Mouse (Mus musculus) stomach, embryonic 16.5 days (tissue): ENCODE results near the gene Cgnl1. TPM values are rescaled to one million over a fixed set of nuclear protein-coding genes. Genes with fewer than 3 reads are reported as not detected.
A peak's percentile ranks its signal among the peaks of the same experiment; 100 is the strongest.

Experiments
- ATAC-seq: fragments of 200-750 bp; cut with Nextera tagmentation; 2 replicates; pipeline ENCODE4 v1.8.0; 2017; ENCODE audit warnings: moderate number of reproducible peaks, moderate TSS enrichment; ENCODE audit not compliant: insufficient read depth, low FRiP score
- H3K27ac ChIP-seq: fragments of 300-500 bp; sonication (generic); 2 replicates; pipeline ENCODE4 v1.5.1; 2014; ENCODE audit warnings: low read length
- H3K27me3 ChIP-seq: fragments of 300-500 bp; sonication (generic); 2 replicates; pipeline ENCODE4 v1.6.1; 2014; ENCODE audit warnings: low read length, control low read depth, mixed read lengths; ENCODE audit not compliant: control insufficient read depth, insufficient read depth
- H3K36me3 ChIP-seq: fragments of 300-500 bp; sonication (generic); 2 replicates; pipeline ENCODE4 v1.6.1; 2014; ENCODE audit warnings: low read length; ENCODE audit not compliant: control insufficient read depth, insufficient read depth
- H3K4me1 ChIP-seq: fragments of 300-500 bp; sonication (generic); 2 replicates; pipeline ENCODE4 v1.6.1; 2014; ENCODE audit warnings: low read length, control low read depth, mixed read lengths; ENCODE audit not compliant: control insufficient read depth, insufficient read depth
- H3K4me2 ChIP-seq: fragments of 300-500 bp; sonication (generic); 2 replicates; pipeline ENCODE4 v1.6.1; 2014; ENCODE audit warnings: low read depth, low read length, mixed read lengths
- H3K4me3 ChIP-seq: fragments of 300-500 bp; sonication (generic); replicated peaks from 2 replicates; pipeline ENCODE4 v1.5.1; 2014; ENCODE audit warnings: mild to moderate bottlenecking, low read length
- H3K9ac ChIP-seq: fragments of 300-500 bp; sonication (generic); 2 replicates; pipeline ENCODE4 v1.6.1; 2014; ENCODE audit warnings: low read length
- H3K9me3 ChIP-seq: fragments of 300-500 bp; sonication (generic); replicated peaks from 2 replicates; pipeline ENCODE4 v1.6.1; 2016; ENCODE audit warnings: low read length, control low read depth; ENCODE audit not compliant: control insufficient read depth
- WGBS: fragments of 180-500 bp; shearing (Covaris S2); extraction: QIAGEN DNeasy Blood & Tissue Kit; methylation state at CpG from one replicate; pipeline ENCODE4 v1.1.7; 2014; 5-methylcytosine and 5-hydroxymethylcytosine counted together
- polyA plus RNA-seq: library from polyadenylated mRNA; unstranded; fragments of >200 nt; fragmentation: Nextera tagmentation; extraction: Ambion mirVana; gene quantifications from 2 replicates; pipeline ENCODE4 v1.2.1, GENCODE M21; 2015

Gene Cgnl1
- polyA plus RNA-seq, 1 experiment from 2014 or later: 9.4 TPM

GRCm38 (mm10) chr9:71694223-71694622, 77.2 kb downstream of the Cgnl1 start:
- Histone ChIP-seq H3K4me1 (peaks cover 6% of the 10 kb centered on the region; the same call in 1 of the 2 replicates), H3K4me3 (no peak overlapping the region), H3K27ac (no peak overlapping the region), H3K36me3 (no peaks in the 10 kb centered on the region), H3K27me3 (no peaks in the 10 kb centered on the region), H3K9me3 (no peaks in the 10 kb centered on the region), H3K9ac (no peak overlapping the region), H3K4me2 (no peak overlapping the region)
- 25% methylated on average over 4 of the region's 4 CpGs for WGBS
- ATAC-seq: no peak

- H3K9ac ChIP-seq: no peak overlapping the region
- H3K4me3 ChIP-seq: no peak overlapping the region
- ATAC-seq: no peak
- H3K4me1 ChIP-seq: peaks cover 6% of the 10 kb centered on the region; the same call in 1 of the 2 replicates
- no peaks in the 10 kb centered on the region for H3K27me3 ChIP-seq
- H3K27ac ChIP-seq: no peak overlapping the region
- no peaks in the 10 kb centered on the region for H3K9me3 ChIP-seq
- H3K36me3 ChIP-seq: no peaks in the 10 kb centered on the region
- 49% methylated on average over 4 of the region's 4 CpGs for WGBS
- no peak overlapping the region for H3K4me2 ChIP-seq
Measured at GRCm38 (mm10) chr9:71693771-71694170, 77.6 kb downstream of the Cgnl1 start.

- no peaks in the 10 kb centered on the region for H3K9me3 ChIP-seq
- H3K4me2 ChIP-seq: no peak overlapping the region
- no peak overlapping the region for H3K4me3 ChIP-seq
- no peak for ATAC-seq
- H3K4me1 ChIP-seq: peaks cover 6% of the 10 kb centered on the region; the same call in 1 of the 2 replicates
- H3K9ac ChIP-seq: no peak overlapping the region
- no peaks in the 10 kb centered on the region for H3K36me3 ChIP-seq
- H3K27me3 ChIP-seq: no peaks in the 10 kb centered on the region
- no peak overlapping the region for H3K27ac ChIP-seq
- WGBS: 89% methylated on average over 7 of the region's 7 CpGs
Measured at GRCm38 (mm10) chr9:71692165-71692564, 79.2 kb downstream of the Cgnl1 start.

- H3K27me3 ChIP-seq: no peaks in the 10 kb centered on the region
- peaks cover 6% of the 10 kb centered on the region; the same call in 1 of the 2 replicates for H3K4me1 ChIP-seq
- peak; percentile 90 for ATAC-seq
- WGBS: 32% methylated on average over 2 of the region's 2 CpGs
- H3K4me2 ChIP-seq: no peak overlapping the region
- no peak overlapping the region; the same call in 1 of the 2 replicates for H3K9ac ChIP-seq
- H3K9me3 ChIP-seq: no peaks in the 10 kb centered on the region
- no peak overlapping the region for H3K4me3 ChIP-seq
- H3K36me3 ChIP-seq: no peaks in the 10 kb centered on the region
- H3K27ac ChIP-seq: peak overlapping the region; percentile 47
Measured at GRCm38 (mm10) chr9:71689369-71690073, 81.9 kb downstream of the Cgnl1 start.

- H3K27ac ChIP-seq: no peak overlapping the region
- H3K4me1 ChIP-seq: peaks cover 6% of the 10 kb centered on the region; the same call in 1 of the 2 replicates
- no peak overlapping the region for H3K9ac ChIP-seq
- H3K4me2 ChIP-seq: no peak overlapping the region
- H3K9me3 ChIP-seq: no peaks in the 10 kb centered on the region
- H3K4me3 ChIP-seq: no peak overlapping the region
- H3K27me3 ChIP-seq: no peaks in the 10 kb centered on the region
- WGBS: 67% methylated on average over 8 of the region's 8 CpGs
- no peak for ATAC-seq
- no peaks in the 10 kb centered on the region for H3K36me3 ChIP-seq
Measured at GRCm38 (mm10) chr9:71686463-71686862, 84.9 kb downstream of the Cgnl1 start.

GRCm38 (mm10) chr9:71684772-71685171, 86.6 kb downstream of the Cgnl1 start:
- H3K27ac ChIP-seq: no peak overlapping the region
- ATAC-seq: no peak
- no peaks in the 10 kb centered on the region for H3K27me3 ChIP-seq
- no peaks in the 10 kb centered on the region for H3K36me3 ChIP-seq
- no peaks in the 10 kb centered on the region for H3K4me1 ChIP-seq
- no peaks in the 10 kb centered on the region for H3K9me3 ChIP-seq
- H3K4me3 ChIP-seq: no peak overlapping the region
- H3K9ac ChIP-seq: no peak overlapping the region
- no peak overlapping the region for H3K4me2 ChIP-seq
- 74% methylated on average over 3 of the region's 3 CpGs for WGBS

- Histone ChIP-seq H3K4me2 (no peak overlapping the region), H3K9me3 (no peaks in the 10 kb centered on the region), H3K9ac (no peak overlapping the region), H3K27ac (no peak overlapping the region), H3K36me3 (no peaks in the 10 kb centered on the region), H3K4me1 (peaks cover 15% of the 10 kb centered on the region), H3K27me3 (no peaks in the 10 kb centered on the region), H3K4me3 (no peak overlapping the region)
- 85% methylated on average over 9 of the region's 9 CpGs for WGBS
- no peak for ATAC-seq
Measured at GRCm38 (mm10) chr9:71680381-71680780, 91.0 kb downstream of the Cgnl1 start.

- H3K36me3 ChIP-seq: no peaks in the 10 kb centered on the region
- H3K9ac ChIP-seq: no peak overlapping the region
- no peak overlapping the region for H3K4me3 ChIP-seq
- no peak overlapping the region for H3K4me2 ChIP-seq
- H3K4me1 ChIP-seq: peaks cover 15% of the 10 kb centered on the region
- ATAC-seq: no peak
- no peaks in the 10 kb centered on the region for H3K9me3 ChIP-seq
- peak overlapping the region; percentile 42; the same call in 1 of the 2 replicates for H3K27ac ChIP-seq
- H3K27me3 ChIP-seq: no peaks in the 10 kb centered on the region
- 63% methylated on average over 11 of the region's 11 CpGs for WGBS
Measured at GRCm38 (mm10) chr9:71679103-71679815, 92.1 kb downstream of the Cgnl1 start.

- Histone ChIP-seq H3K4me3 (no peak overlapping the region), H3K27me3 (no peaks in the 10 kb centered on the region), H3K9ac (no peak overlapping the region), H3K9me3 (0 out of 2 replicates have a peak, but pooled peaks cover 3% of the 10 kb centered on the region), H3K36me3 (no peaks in the 10 kb centered on the region), H3K4me1 (peaks cover 15% of the 10 kb centered on the region), H3K27ac (peak overlapping the region; percentile 47; the same call in 1 of the 2 replicates), H3K4me2 (no peak overlapping the region)
- WGBS: 31% methylated on average over 5 of the region's 5 CpGs
- ATAC-seq: no peak
Measured at GRCm38 (mm10) chr9:71676988-71677688, 94.3 kb downstream of the Cgnl1 start.
